Comparison of ENCODE assay signal across 20 mouse cellular contexts in the genomic region with DNA sequence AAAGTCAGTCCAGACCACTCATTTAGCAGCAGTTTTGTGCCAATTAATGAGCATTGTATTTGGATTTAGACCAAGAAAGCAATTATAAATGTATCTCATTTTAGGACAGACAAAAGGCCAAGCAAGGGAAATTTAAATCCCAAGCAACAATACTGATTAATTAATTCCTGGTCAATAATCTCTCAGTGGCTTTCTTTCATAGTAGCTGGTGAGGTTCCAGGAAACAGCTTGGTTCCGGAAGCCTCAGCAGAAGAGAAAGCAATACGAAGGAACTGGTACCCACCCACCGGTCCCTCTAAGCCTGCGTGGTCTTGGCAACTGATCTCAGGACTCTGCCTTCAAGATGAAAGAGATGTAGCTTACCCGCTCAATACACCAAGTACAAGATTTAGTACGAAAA.
DNase-seq lines count a peak whose midpoint lies in the region; ATAC-seq lines count a peak whose summit lies in the region.
"Had no signal": no experiment of that assay in that cellular context is flagged by ENCODE, and none has a peak within 500 bp of the region (broad histone marks: within the 10 kb centered on the region; RNA-seq: fewer than 3 reads in every experiment).

No protein-coding gene starts in this region.

- no peak overlapping the region for H3K4me3 ChIP-seq in forebrain, embryonic 14.5 days (ENCODE audit: low read depth, low read length)
- no peak overlapping the region for H3K4me3 ChIP-seq in forebrain, embryonic 11.5 days (ENCODE audit: low read depth, low read length)
- no peak overlapping the region for H3K4me3 ChIP-seq in hindbrain, embryonic 14.5 days (replicated peaks; ENCODE audit: low read length)
- no peak overlapping the region for H3K4me3 ChIP-seq in hindbrain, embryonic 13.5 days
- H3K4me3 ChIP-seq in kidney, embryonic 15.5 days (replicated peaks), result no peak overlapping the region
- H3K4me3 ChIP-seq: embryonic facial prominence, embryonic 13.5 days; heart, embryonic 10.5 days had no signal

- no peaks in the 10 kb centered on the region for H3K9me3 ChIP-seq in forebrain, embryonic 14.5 days (replicated peaks; ENCODE audit: control insufficient read depth, low read length)
- no peaks in the 10 kb centered on the region for H3K9me3 ChIP-seq in forebrain, embryonic 11.5 days (ENCODE audit: control insufficient read depth, low read length)
- H3K9me3 ChIP-seq in hindbrain, embryonic 14.5 days (ENCODE audit: control insufficient read depth, low read length), result no peaks in the 10 kb centered on the region
- H3K9me3 ChIP-seq in hindbrain, embryonic 13.5 days, result no peaks in the 10 kb centered on the region
- no peaks in the 10 kb centered on the region for H3K9me3 ChIP-seq in kidney, embryonic 15.5 days (replicated peaks)
- H3K9me3 ChIP-seq: embryonic facial prominence, embryonic 13.5 days; G1E; heart, embryonic 10.5 days had no signal

- H3K9ac ChIP-seq in forebrain, embryonic 14.5 days (ENCODE audit: low read length), result no peak overlapping the region
- H3K9ac ChIP-seq in forebrain, embryonic 11.5 days (ENCODE audit: low read length), result no peak overlapping the region
- no peak overlapping the region for H3K9ac ChIP-seq in hindbrain, embryonic 14.5 days
- no peak overlapping the region for H3K9ac ChIP-seq in hindbrain, embryonic 13.5 days
- no peak overlapping the region for H3K9ac ChIP-seq in kidney, embryonic 15.5 days
- H3K9ac ChIP-seq: embryonic facial prominence, embryonic 13.5 days had no signal

- no peak for ATAC-seq in forebrain, embryonic 14.5 days
- ATAC-seq in forebrain, embryonic 11.5 days (replicated peaks; ENCODE audit: low FRiP score), result no peak
- ATAC-seq in hindbrain, embryonic 14.5 days (ENCODE audit: low FRiP score), result no peak
- ATAC-seq in hindbrain, embryonic 13.5 days (ENCODE audit: low FRiP score), result no peak
- no peak for ATAC-seq in kidney, embryonic 15.5 days (replicated peaks; ENCODE audit: low FRiP score)
- ATAC-seq: CD4-positive, CD25-positive, alpha-beta regulatory T cell, adult 4 months had no signal

- H3K36me3 ChIP-seq in forebrain, embryonic 14.5 days (ENCODE audit: control insufficient read depth, insufficient read depth, low read length), result no peaks in the 10 kb centered on the region
- H3K36me3 ChIP-seq in forebrain, embryonic 11.5 days (ENCODE audit: control insufficient read depth, insufficient read depth, low read length), result no peaks in the 10 kb centered on the region
- H3K36me3 ChIP-seq in hindbrain, embryonic 14.5 days (replicated peaks; ENCODE audit: control insufficient read depth, insufficient read depth), result no peaks in the 10 kb centered on the region
- no peaks in the 10 kb centered on the region for H3K36me3 ChIP-seq in hindbrain, embryonic 13.5 days
- no peaks in the 10 kb centered on the region for H3K36me3 ChIP-seq in kidney, embryonic 15.5 days
- H3K36me3 ChIP-seq: embryonic facial prominence, embryonic 13.5 days; G1E; heart, embryonic 10.5 days had no signal

- H3K27me3 ChIP-seq in forebrain, embryonic 14.5 days (replicated peaks; ENCODE audit: control insufficient read depth, insufficient read depth, low read length), result no peaks in the 10 kb centered on the region
- no peaks in the 10 kb centered on the region; the same call in 1 of the 2 replicates for H3K27me3 ChIP-seq in forebrain, embryonic 11.5 days (ENCODE audit: control insufficient read depth, insufficient read depth, low read length)
- no peaks in the 10 kb centered on the region for H3K27me3 ChIP-seq in hindbrain, embryonic 14.5 days (ENCODE audit: control insufficient read depth, insufficient read depth, low read length)
- no peaks in the 10 kb centered on the region for H3K27me3 ChIP-seq in hindbrain, embryonic 13.5 days
- H3K27me3 ChIP-seq in kidney, embryonic 15.5 days, result no peaks in the 10 kb centered on the region
- H3K27me3 ChIP-seq: embryonic facial prominence, embryonic 13.5 days had no signal

- H3K27ac ChIP-seq in forebrain, embryonic 14.5 days (ENCODE audit: low read depth, low read length), result no peak overlapping the region
- H3K27ac ChIP-seq in forebrain, embryonic 11.5 days (ENCODE audit: low read depth, low read length), result no peak overlapping the region
- peak overlapping the region; percentile 40; the same call in 1 of the 2 replicates for H3K27ac ChIP-seq in hindbrain, embryonic 14.5 days
- H3K27ac ChIP-seq in hindbrain, embryonic 13.5 days, result no peak overlapping the region; the same call in 1 of the 2 replicates
- peak overlapping the region; percentile 45; the same call in 1 of the 2 replicates for H3K27ac ChIP-seq in kidney, embryonic 15.5 days
- H3K27ac ChIP-seq: embryonic facial prominence, embryonic 13.5 days; heart, embryonic 10.5 days had no signal

- H3K4me1 ChIP-seq in forebrain, embryonic 14.5 days (ENCODE audit: control insufficient read depth, insufficient read depth, low read length), result no peaks in the 10 kb centered on the region
- no peaks in the 10 kb centered on the region for H3K4me1 ChIP-seq in forebrain, embryonic 11.5 days (replicated peaks; ENCODE audit: control insufficient read depth, insufficient read depth, low read length)
- H3K4me1 ChIP-seq in hindbrain, embryonic 14.5 days (replicated peaks; ENCODE audit: control insufficient read depth, insufficient read depth, low read length), result peaks cover 18% of the 10 kb centered on the region
- H3K4me1 ChIP-seq in hindbrain, embryonic 13.5 days (replicated peaks), result peaks cover 32% of the 10 kb centered on the region
- peaks cover 20% of the 10 kb centered on the region for H3K4me1 ChIP-seq in kidney, embryonic 15.5 days

- no peak overlapping the region for H3K4me2 ChIP-seq in forebrain, embryonic 14.5 days (ENCODE audit: low read length)
- no peak overlapping the region for H3K4me2 ChIP-seq in forebrain, embryonic 11.5 days (ENCODE audit: low read depth, low read length, severe bottlenecking)
- no peak overlapping the region for H3K4me2 ChIP-seq in hindbrain, embryonic 14.5 days (replicated peaks)
- no peak overlapping the region for H3K4me2 ChIP-seq in hindbrain, embryonic 13.5 days
- no peak overlapping the region; the same call in 1 of the 2 replicates for H3K4me2 ChIP-seq in kidney, embryonic 15.5 days
- H3K4me2 ChIP-seq: embryonic facial prominence, embryonic 13.5 days had no signal

- DNase-seq in forebrain, embryonic 14.5 days (ENCODE audit: low spot score), result peak; percentile 51
- no peak for DNase-seq in forebrain, embryonic 11.5 days (ENCODE audit: low spot score)
- no peak for DNase-seq in hindbrain, embryonic 14.5 days (ENCODE audit: low spot score)
- no peak for DNase-seq in kidney, adult 8-10 months
- peak; percentile 4 for DNase-seq in thymus, postnatal 4 days
- DNase-seq in thymus, postnatal 25 days, result no peak
- DNase-seq: adrenal gland, postnatal 10 days; cerebellum, adult 11-12 months; cerebellum, adult 9-10 months; cerebellum, postnatal 36 days; gastrocnemius, postnatal 36 days; heart, adult 18-20 months; heart, postnatal 10 days; kidney, adult 11 months had no signal

- 32% methylated on average over 6 of the region's 6 CpGs for WGBS in forebrain, embryonic 14.5 days
- 62% methylated on average over 6 of the region's 6 CpGs for WGBS in forebrain, embryonic 11.5 days
- 72% methylated on average over 6 of the region's 6 CpGs for WGBS in hindbrain, embryonic 14.5 days
- WGBS in hindbrain, embryonic 13.5 days, result 76% methylated on average over 6 of the region's 6 CpGs
- WGBS in kidney, embryonic 15.5 days, result 75% methylated on average over 6 of the region's 6 CpGs

Comparison
In these comparisons a context has a peak if more than half of its experiments do, and no peak if none do; other contexts are left out.
1. DNase-seq: peak in forebrain, embryonic 14.5 days (single experiment) and thymus, postnatal 4 days (single experiment); none in forebrain, embryonic 11.5 days (single experiment), hindbrain, embryonic 14.5 days (single experiment), kidney, adult 8-10 months (0 of 2) and thymus, postnatal 25 days (single experiment).
2. H3K27ac ChIP-seq: peak in hindbrain, embryonic 14.5 days (single experiment) and kidney, embryonic 15.5 days (single experiment); none in forebrain, embryonic 14.5 days (single experiment), forebrain, embryonic 11.5 days (single experiment) and hindbrain, embryonic 13.5 days (single experiment).